Mouse (Mus musculus): ENCODE data around the gene Suclg1.

Suclg1 gene

GRCm38 (mm10) chr6:73249851-73250250 is 1.7 kb downstream of the Suclg1 start:
- DNase-seq (ENCODE audit: low spot score in 2 of 2), result no peak

- DNase-seq (ENCODE audit: low spot score in 2 of 2), result no peak
Measured at GRCm38 (mm10) chr6:73251336-73251735, 3.2 kb downstream of the Suclg1 start.

GRCm38 (mm10) chr6:73252396-73252795 is 4.2 kb downstream of the Suclg1 start:
- DNase-seq (ENCODE audit: low spot score in 2 of 2), result no peak

GRCm38 (mm10) chr6:73253006-73253405 is 4.8 kb downstream of the Suclg1 start:
- DNase-seq (ENCODE audit: low spot score in 2 of 2), result no peak

- no peak for DNase-seq (ENCODE audit: low spot score in 2 of 2)
Measured at GRCm38 (mm10) chr6:73253584-73253983, 5.4 kb downstream of the Suclg1 start.

GRCm38 (mm10) chr6:73254307-73255228 is 6.4 kb downstream of the Suclg1 start:
- DNase-seq (ENCODE audit: low spot score in 2 of 2), result no peak

GRCm38 (mm10) chr6:73257068-73257467 is 8.9 kb downstream of the Suclg1 start:
- no peak for DNase-seq (ENCODE audit: low spot score in 2 of 2)

- DNase-seq (ENCODE audit: low spot score in 2 of 2), result no peak
Measured at GRCm38 (mm10) chr6:73260110-73260509, 11.9 kb downstream of the Suclg1 start.

GRCm38 (mm10) chr6:73264801-73265200 is 16.6 kb downstream of the Suclg1 start:
- no peak for DNase-seq (ENCODE audit: low spot score in 2 of 2)

GRCm38 (mm10) chr6:73267738-73268311 is 19.6 kb downstream of the Suclg1 start:
- DNase-seq (ENCODE audit: low spot score in 2 of 2), result no peak

GRCm38 (mm10) chr6:73269374-73269773 is 21.2 kb downstream of the Suclg1 start:
- no peak for DNase-seq (ENCODE audit: low spot score in 2 of 2)

- DNase-seq (ENCODE audit: low spot score in 2 of 2), result no peak
Measured at GRCm38 (mm10) chr6:73271546-73272091, 23.4 kb downstream of the Suclg1 start.

GRCm38 (mm10) chr6:73275002-73275401 is 26.8 kb downstream of the Suclg1 start:
- DNase-seq (ENCODE audit: low spot score in 2 of 2), result no peak

- no peak for DNase-seq (ENCODE audit: low spot score in 2 of 2)
Measured at GRCm38 (mm10) chr6:73279681-73280080, 31.5 kb downstream of the Suclg1 start.

GRCm38 (mm10) chr6:73280546-73281115 is 32.4 kb downstream of the Suclg1 start:
- no peak for DNase-seq (ENCODE audit: low spot score in 2 of 2)

- no peak for DNase-seq (ENCODE audit: low spot score in 2 of 2)
Measured at GRCm38 (mm10) chr6:73286326-73286725, 38.1 kb downstream of the Suclg1 start.

GRCm38 (mm10) chr6:73306837-73307236 is 58.7 kb downstream of the Suclg1 start:
- DNase-seq (ENCODE audit: low spot score in 2 of 2), result no peak

GRCm38 (mm10) chr6:73308685-73309520 is 60.7 kb downstream of the Suclg1 start:
- no peak for DNase-seq (ENCODE audit: low spot score in 2 of 2)

GRCm38 (mm10) chr6:73311335-73311734 is 63.2 kb downstream of the Suclg1 start:
- no peak for DNase-seq (ENCODE audit: low spot score in 2 of 2)

- DNase-seq (ENCODE audit: low spot score in 2 of 2), result no peak
Measured at GRCm38 (mm10) chr6:73311786-73312185, 63.6 kb downstream of the Suclg1 start.

GRCm38 (mm10) chr6:73314923-73315603 is 66.9 kb downstream of the Suclg1 start:
- no peak for DNase-seq (ENCODE audit: low spot score in 2 of 2)

Data from spleen, postnatal 4 days (tissue).